Mouse (Mus musculus): Measurements from ENCODE around the gene Sccpdh. TPM values are rescaled to one million over a fixed set of nuclear protein-coding genes. Genes with fewer than 3 reads are reported as not detected.
"Not testable (repeated sequence)": the region's sequence is repeated elsewhere in the genome, so short reads cannot be mapped to it uniquely, and the experiment has no call there.

The Sccpdh gene
- polyA plus RNA-seq, 1 experiment = 3.0 TPM

- Histone ChIP-seq H3K4me3 (ENCODE audit: control insufficient read depth, insufficient read depth, low read length) (no peak overlapping the region), H3K27me3 (ENCODE audit: control insufficient read depth, insufficient read depth, low read length) (no peaks in the 10 kb centered on the region), H3K36me3 (ENCODE audit: control insufficient read depth, insufficient read depth, low read length) (no peaks in the 10 kb centered on the region), H3K27ac (ENCODE audit: control insufficient read depth, insufficient read depth, low read length) (no peak overlapping the region), H3K4me1 (replicated peaks; ENCODE audit: control insufficient read depth, insufficient read depth, low read length) (no peaks in the 10 kb centered on the region)
- no peak for DNase-seq
- TF ChIP-seq POLR2A (IDR thresholded peaks at IDR 0.05; ENCODE audit: control insufficient read depth, extremely low read depth, insufficient read depth, low read length, poor library complexity) = no peak
- no peak for TF ChIP-seq CTCF (IDR thresholded peaks at IDR 0.05; ENCODE audit: borderline replicate concordance, control insufficient read depth, extremely low read depth, insufficient read depth, low read length, poor library complexity)
- 94% methylated on average over 3 of the region's 3 CpGs for WGBS
Measured at GRCm38 (mm10) chr1:179713367-179713766, 45.4 kb downstream of the Sccpdh start.

GRCm38 (mm10) chr1:179715289-179715688, 47.3 kb downstream of the Sccpdh start:
- 94% methylated on average over 4 of the region's 4 CpGs for WGBS

GRCm38 (mm10) chr1:179715786-179716185, 47.8 kb downstream of the Sccpdh start:
- 68% methylated on average over 4 of the region's 4 CpGs for WGBS
- no peaks in the 10 kb centered on the region for H3K4me1 ChIP-seq (replicated peaks; ENCODE audit: control insufficient read depth, insufficient read depth, low read length)
- H3K27ac ChIP-seq (ENCODE audit: control insufficient read depth, insufficient read depth, low read length) = no peak overlapping the region
- no peak for TF ChIP-seq CTCF (IDR thresholded peaks at IDR 0.05; ENCODE audit: borderline replicate concordance, control insufficient read depth, extremely low read depth, insufficient read depth, low read length, poor library complexity)
- no peak for TF ChIP-seq POLR2A (IDR thresholded peaks at IDR 0.05; ENCODE audit: control insufficient read depth, extremely low read depth, insufficient read depth, low read length, poor library complexity)
- no peak overlapping the region for H3K4me3 ChIP-seq (ENCODE audit: control insufficient read depth, insufficient read depth, low read length)
- no peaks in the 10 kb centered on the region for H3K36me3 ChIP-seq (ENCODE audit: control insufficient read depth, insufficient read depth, low read length)
- no peaks in the 10 kb centered on the region for H3K27me3 ChIP-seq (ENCODE audit: control insufficient read depth, insufficient read depth, low read length)
- no peak for DNase-seq

More at GRCm38 (mm10) chr1:179715289-179715688, 47.3 kb downstream of the Sccpdh start:
- not testable (repeated sequence) for H3K4me1 ChIP-seq (replicated peaks; ENCODE audit: control insufficient read depth, insufficient read depth, low read length); H3K27me3 ChIP-seq (ENCODE audit: control insufficient read depth, insufficient read depth, low read length); H3K27ac ChIP-seq (ENCODE audit: control insufficient read depth, insufficient read depth, low read length); H3K4me3 ChIP-seq (ENCODE audit: control insufficient read depth, insufficient read depth, low read length); DNase-seq; H3K36me3 ChIP-seq (ENCODE audit: control insufficient read depth, insufficient read depth, low read length)

GRCm38 (mm10) chr1:179722811-179723469, 54.9 kb downstream of the Sccpdh start:
- DNase-seq = no peak

GRCm38 (mm10) chr1:179728661-179729060, 60.7 kb downstream of the Sccpdh start:
- no peaks in the 10 kb centered on the region for H3K27me3 ChIP-seq (ENCODE audit: control insufficient read depth, insufficient read depth, low read length)
- DNase-seq = no peak
- H3K36me3 ChIP-seq (ENCODE audit: control insufficient read depth, insufficient read depth, low read length) = no peaks in the 10 kb centered on the region
- no peak overlapping the region for H3K27ac ChIP-seq (ENCODE audit: control insufficient read depth, insufficient read depth, low read length)
- WGBS = 94% methylated on average over 10 of the region's 10 CpGs
- no peak for TF ChIP-seq POLR2A (IDR thresholded peaks at IDR 0.05; ENCODE audit: control insufficient read depth, extremely low read depth, insufficient read depth, low read length, poor library complexity)
- TF ChIP-seq CTCF (IDR thresholded peaks at IDR 0.05; ENCODE audit: borderline replicate concordance, control insufficient read depth, extremely low read depth, insufficient read depth, low read length, poor library complexity) = no peak
- no peaks in the 10 kb centered on the region for H3K4me1 ChIP-seq (replicated peaks; ENCODE audit: control insufficient read depth, insufficient read depth, low read length)
- H3K4me3 ChIP-seq (ENCODE audit: control insufficient read depth, insufficient read depth, low read length) = no peak overlapping the region

More at GRCm38 (mm10) chr1:179722811-179723469, 54.9 kb downstream of the Sccpdh start:
- H3K36me3 ChIP-seq (ENCODE audit: control insufficient read depth, insufficient read depth, low read length) = no peaks in the 10 kb centered on the region
- TF ChIP-seq POLR2A (IDR thresholded peaks at IDR 0.05; ENCODE audit: control insufficient read depth, extremely low read depth, insufficient read depth, low read length, poor library complexity) (no peak), CTCF (IDR thresholded peaks at IDR 0.05; ENCODE audit: borderline replicate concordance, control insufficient read depth, extremely low read depth, insufficient read depth, low read length, poor library complexity) (no peak)
- no peak overlapping the region for H3K27ac ChIP-seq (ENCODE audit: control insufficient read depth, insufficient read depth, low read length)
- H3K4me1 ChIP-seq (replicated peaks; ENCODE audit: control insufficient read depth, insufficient read depth, low read length) = no peaks in the 10 kb centered on the region
- H3K4me3 ChIP-seq (ENCODE audit: control insufficient read depth, insufficient read depth, low read length) = no peak overlapping the region
- 87% methylated on average over 8 of the region's 8 CpGs for WGBS
- no peaks in the 10 kb centered on the region for H3K27me3 ChIP-seq (ENCODE audit: control insufficient read depth, insufficient read depth, low read length)

- H3K4me3 ChIP-seq (ENCODE audit: control insufficient read depth, insufficient read depth, low read length) = no peak overlapping the region
- WGBS = 92% methylated on average over 3 of the region's 3 CpGs
- H3K27me3 ChIP-seq (ENCODE audit: control insufficient read depth, insufficient read depth, low read length) = no peaks in the 10 kb centered on the region
- no peaks in the 10 kb centered on the region for H3K4me1 ChIP-seq (replicated peaks; ENCODE audit: control insufficient read depth, insufficient read depth, low read length)
- H3K27ac ChIP-seq (ENCODE audit: control insufficient read depth, insufficient read depth, low read length) = no peak overlapping the region
- TF ChIP-seq POLR2A (IDR thresholded peaks at IDR 0.05; ENCODE audit: control insufficient read depth, extremely low read depth, insufficient read depth, low read length, poor library complexity) (no peak), CTCF (IDR thresholded peaks at IDR 0.05; ENCODE audit: borderline replicate concordance, control insufficient read depth, extremely low read depth, insufficient read depth, low read length, poor library complexity) (no peak)
- DNase-seq = no peak
- H3K36me3 ChIP-seq (ENCODE audit: control insufficient read depth, insufficient read depth, low read length) = no peaks in the 10 kb centered on the region
Measured at GRCm38 (mm10) chr1:179731391-179731790, 63.4 kb downstream of the Sccpdh start.
